In genomic region chr7:98783954-98784353, GRCm38 (mm10) we compare ENCODE assay signal across 8 mouse cellular contexts. TPM values are rescaled to one million over a fixed set of nuclear protein-coding genes. Genes with fewer than 3 reads are reported as not detected.
DNase-seq lines count a peak whose midpoint lies in the region; ATAC-seq and TF ChIP-seq lines count a peak whose summit lies in the region.

No protein-coding gene starts in this region.

- no peak overlapping the region for H3K4me3 ChIP-seq in embryonic facial prominence, embryonic 13.5 days
- H3K4me3 ChIP-seq in heart, embryonic 10.5 days, result no peak overlapping the region
- H3K4me3 ChIP-seq in liver, adult 2 months (ENCODE audit: insufficient read depth, low read depth, low read length), result no peak overlapping the region
- H3K4me3 ChIP-seq in neural tube, embryonic 14.5 days (ENCODE audit: low read depth, low read length), result no peak overlapping the region

- peak; percentile 52 to 66 for DNase-seq in adrenal gland, postnatal 4 days (ENCODE audit: low spot score in 2 of 2)
- no peak for DNase-seq in heart, embryonic 10.5 days (ENCODE audit: low spot score)
- DNase-seq in kidney, adult 9 months, result peak; percentile 44
- DNase-seq in liver, adult 2 months (ENCODE audit: extremely low read depth, low read depth, low spot score), result peak; percentile 27
- DNase-seq in yolk sac, embryonic 10.5 days (ENCODE audit: low spot score), result peak; percentile 43

- no peaks in the 10 kb centered on the region for H3K27me3 ChIP-seq in embryonic facial prominence, embryonic 13.5 days
- peaks cover 23% of the 10 kb centered on the region; the same call in 1 of the 2 replicates for H3K27me3 ChIP-seq in heart, embryonic 10.5 days (ENCODE audit: insufficient read depth, poor library complexity, severe bottlenecking)
- H3K27me3 ChIP-seq in liver, adult 2 months (ENCODE audit: control insufficient read depth, insufficient read depth, low read length), result peaks cover 3% of the 10 kb centered on the region; the same call in 1 of the 2 replicates
- H3K27me3 ChIP-seq in neural tube, embryonic 14.5 days (ENCODE audit: control insufficient read depth, insufficient read depth, low read length), result no peaks in the 10 kb centered on the region

- no peak for TF ChIP-seq POLR2A in liver, adult 2 months (IDR thresholded peaks at IDR 0.05; ENCODE audit: extremely low read depth, insufficient read depth, low read length)

- no peaks in the 10 kb centered on the region for H3K36me3 ChIP-seq in embryonic facial prominence, embryonic 13.5 days
- no peaks in the 10 kb centered on the region for H3K36me3 ChIP-seq in heart, embryonic 10.5 days
- H3K36me3 ChIP-seq in liver, adult 2 months (ENCODE audit: control insufficient read depth, insufficient read depth, low read length), result no peaks in the 10 kb centered on the region
- no peaks in the 10 kb centered on the region for H3K36me3 ChIP-seq in neural tube, embryonic 14.5 days (ENCODE audit: control insufficient read depth, insufficient read depth, low read length)

- H3K4me2 ChIP-seq in embryonic facial prominence, embryonic 13.5 days, result peak overlapping the region; percentile 33
- 0 out of 2 replicates have a peak overlapping the region, but pooled peaks have one; percentile 6 for H3K4me2 ChIP-seq in neural tube, embryonic 14.5 days (ENCODE audit: low read depth, low read length)

- H3K9me3 ChIP-seq in embryonic facial prominence, embryonic 13.5 days, result no peaks in the 10 kb centered on the region
- no peaks in the 10 kb centered on the region for H3K9me3 ChIP-seq in heart, embryonic 10.5 days
- no peaks in the 10 kb centered on the region for H3K9me3 ChIP-seq in neural tube, embryonic 14.5 days (ENCODE audit: control insufficient read depth, low read length)

- no peak for TF ChIP-seq CTCF in liver, adult 2 months (IDR thresholded peaks at IDR 0.05; ENCODE audit: low read depth, low read length)

- peak overlapping the region; percentile 88 for H3K27ac ChIP-seq in embryonic facial prominence, embryonic 13.5 days
- H3K27ac ChIP-seq in heart, embryonic 10.5 days, result peak overlapping the region; percentile 75
- no peak overlapping the region for H3K27ac ChIP-seq in liver, adult 2 months (replicated peaks; ENCODE audit: insufficient read depth, low read depth, low read length)
- H3K27ac ChIP-seq in neural tube, embryonic 14.5 days (ENCODE audit: low read depth, low read length), result peak overlapping the region; percentile 35; the same call in 1 of the 2 replicates

- H3K79me2 ChIP-seq in liver, adult 2 months (ENCODE audit: control insufficient read depth, insufficient read depth, low read length), result no peaks in the 10 kb centered on the region

- peak overlapping the region; percentile 41 for H3K9ac ChIP-seq in embryonic facial prominence, embryonic 13.5 days
- H3K9ac ChIP-seq in liver, adult 2 months (ENCODE audit: low read depth, low read length), result no peak overlapping the region
- H3K9ac ChIP-seq in neural tube, embryonic 14.5 days (replicated peaks; ENCODE audit: low read depth, low read length), result no peak overlapping the region

- WGBS in embryonic facial prominence, embryonic 13.5 days, result 27% methylated on average over 7 of the region's 7 CpGs
- WGBS in heart, embryonic 10.5 days, result 26% methylated on average over 7 of the region's 7 CpGs
- WGBS in liver, adult 2 months, result 14% methylated on average over 7 of the region's 7 CpGs
- WGBS in neural tube, embryonic 14.5 days, result 15% methylated on average over 7 of the region's 7 CpGs

- H3K4me1 ChIP-seq in embryonic facial prominence, embryonic 13.5 days, result peaks cover 46% of the 10 kb centered on the region
- peaks cover 45% of the 10 kb centered on the region for H3K4me1 ChIP-seq in heart, embryonic 10.5 days
- H3K4me1 ChIP-seq in liver, adult 2 months (ENCODE audit: control insufficient read depth, insufficient read depth, low read length), result no peaks in the 10 kb centered on the region
- peaks cover 13% of the 10 kb centered on the region; the same call in 1 of the 2 replicates for H3K4me1 ChIP-seq in neural tube, embryonic 14.5 days (ENCODE audit: control insufficient read depth, insufficient read depth, low read length)

- ATAC-seq in embryonic facial prominence, embryonic 13.5 days (ENCODE audit: insufficient number of reproducible peaks, insufficient read depth, low FRiP score, low TSS enrichment, low read depth), result no peak
- ATAC-seq in neural tube, embryonic 14.5 days (ENCODE audit: low read depth), result peak; percentile 67; the same call in 1 of the 2 replicates
- no peak for ATAC-seq in megakaryocyte, adult 5-6 weeks (ENCODE audit: poor library complexity, severe bottlenecking)

RNA-seq across cellular contexts. Expression of gene Wnt11, which starts 51.0 kb away (rescaled TPM):
- total RNA-seq in adrenal gland, postnatal 4 days (2021), result 1 to 10 TPM; 4.2 to 5.3 TPM
- polyA plus RNA-seq in embryonic facial prominence, embryonic 13.5 days (2015; fragmentation: Nextera tagmentation; extraction: Ambion mirVana), result 10.8 and 12.4 TPM in 2 replicates
- 29.0 and 29.4 TPM in 2 replicates for polyA plus RNA-seq in heart, embryonic 10.5 days (2016; fragmentation: Nextera tagmentation; extraction: Ambion mirVana)
- 0.55 TPM in 1 of 2 replicates, not detected in the other for total RNA-seq in liver, adult 2 months (2014; rRNA removed)
- polyA plus RNA-seq in liver, adult 2 months (2012; rRNA removed), result 0.21 and 0.52 TPM in 2 replicates
- polyA plus RNA-seq in neural tube, embryonic 14.5 days (2014; fragmentation: Nextera tagmentation; extraction: Ambion mirVana), result 1.0 and 1.8 TPM in 2 replicates
- total RNA-seq in megakaryocyte, adult 5-6 weeks (2015), result 0.05 TPM in 1 of 2 replicates, not detected in the other
- total RNA-seq in megakaryocyte, adult 5-6 weeks (2017), result 0.15 TPM in 1 of 2 replicates, not detected in the other
